Mouse (Mus musculus): Measurements from ENCODE around the gene Mcm5. TPM values are rescaled to one million over a fixed set of nuclear protein-coding genes. Genes with fewer than 3 reads are reported as not detected.

Mcm5 gene
- polyA plus RNA-seq, 1 experiment from 2014 or later, result 103 TPM

DNA sequence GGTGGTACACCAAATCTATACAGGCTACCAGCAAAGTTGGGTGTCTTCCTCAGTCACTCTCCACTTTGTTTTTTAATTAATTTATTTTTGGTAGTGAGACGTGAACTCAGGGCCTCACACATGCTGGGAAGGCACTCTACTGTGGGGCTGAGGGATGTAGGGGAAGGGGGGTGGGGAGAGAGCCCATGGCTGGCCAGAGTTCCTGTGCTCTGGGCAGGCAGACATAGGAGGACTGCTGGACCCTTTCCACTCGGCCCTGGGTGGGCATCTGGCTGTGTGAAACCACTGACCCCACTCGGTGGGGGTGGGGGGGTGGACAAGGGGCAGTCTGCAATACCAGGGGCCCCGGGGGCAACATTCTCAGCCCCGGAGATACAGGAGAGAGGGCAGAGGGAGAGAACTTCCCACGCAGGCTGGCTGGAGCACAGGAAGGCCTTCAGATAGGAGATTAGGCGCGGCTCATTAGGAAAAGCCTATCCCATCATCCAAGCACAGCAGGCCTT, 5.9 kb upstream of the Mcm5 start:
- Histone ChIP-seq H3K27me3 (replicated peaks) (no peaks in the 10 kb centered on the region), H3K36me3 (peaks cover 17% of the 10 kb centered on the region), H3K9ac (no peak overlapping the region), H3K27ac (ENCODE audit: poor library complexity, severe bottlenecking) (peak overlapping the region; percentile 53; the same call in 1 of the 2 replicates), H3K4me2 (no peak overlapping the region), H3K9me3 (replicated peaks) (no peaks in the 10 kb centered on the region), H3K4me1 (replicated peaks) (peaks cover 11% of the 10 kb centered on the region), H3K4me3 (no peak overlapping the region)
- WGBS, result 32% methylated on average over 8 of the region's 8 CpGs
- 0 out of 2 replicates have a peak, but pooled peaks have one; percentile 60 for ATAC-seq (ENCODE audit: insufficient number of reproducible peaks, low FRiP score)

GRCm38 (mm10) chr8:75108527-75109235, 688 bp upstream of the Mcm5 start:
- Histone ChIP-seq H3K4me3 (peak overlapping the region; percentile 92), H3K9me3 (replicated peaks) (no peaks in the 10 kb centered on the region), H3K4me1 (replicated peaks) (peaks cover 29% of the 10 kb centered on the region), H3K36me3 (peaks cover 29% of the 10 kb centered on the region), H3K4me2 (peak overlapping the region; percentile 88), H3K27ac (ENCODE audit: poor library complexity, severe bottlenecking) (peak overlapping the region; percentile 88), H3K27me3 (replicated peaks) (no peaks in the 10 kb centered on the region), H3K9ac (peak overlapping the region; percentile 93)
- WGBS, result 2% methylated on average over 9 of the region's 9 CpGs
- peak; percentile 74 for ATAC-seq (ENCODE audit: insufficient number of reproducible peaks, low FRiP score)

DNA sequence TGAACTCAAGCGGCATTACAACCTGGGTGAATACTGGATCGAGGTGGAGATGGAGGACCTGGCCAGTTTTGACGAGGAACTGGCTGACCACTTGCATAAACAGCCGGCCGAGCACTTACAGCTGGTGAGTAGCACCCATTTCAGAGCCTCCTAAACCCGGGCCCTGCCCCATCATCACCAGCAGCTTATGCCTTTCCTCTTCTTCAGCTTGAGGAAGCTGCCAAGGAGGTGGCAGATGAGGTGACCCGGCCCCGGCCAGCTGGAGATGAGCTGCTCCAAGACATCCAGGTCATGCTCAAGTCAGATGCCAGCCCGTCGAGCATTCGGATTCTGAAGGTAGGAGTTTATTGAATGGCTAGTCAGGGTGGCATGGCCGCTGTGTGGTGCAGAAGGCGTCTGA, 724 bp downstream of the Mcm5 start:
- Histone ChIP-seq H3K9me3 (replicated peaks) (no peaks in the 10 kb centered on the region), H3K4me1 (replicated peaks) (peaks cover 23% of the 10 kb centered on the region), H3K27ac (ENCODE audit: poor library complexity, severe bottlenecking) (no peak overlapping the region), H3K4me3 (peak overlapping the region; percentile 92), H3K36me3 (peaks cover 44% of the 10 kb centered on the region), H3K4me2 (peak overlapping the region; percentile 88), H3K27me3 (replicated peaks) (no peaks in the 10 kb centered on the region), H3K9ac (peak overlapping the region; percentile 81)
- 14% methylated on average over 13 of the region's 13 CpGs for WGBS
- ATAC-seq (ENCODE audit: insufficient number of reproducible peaks, low FRiP score), result no peak

DNA sequence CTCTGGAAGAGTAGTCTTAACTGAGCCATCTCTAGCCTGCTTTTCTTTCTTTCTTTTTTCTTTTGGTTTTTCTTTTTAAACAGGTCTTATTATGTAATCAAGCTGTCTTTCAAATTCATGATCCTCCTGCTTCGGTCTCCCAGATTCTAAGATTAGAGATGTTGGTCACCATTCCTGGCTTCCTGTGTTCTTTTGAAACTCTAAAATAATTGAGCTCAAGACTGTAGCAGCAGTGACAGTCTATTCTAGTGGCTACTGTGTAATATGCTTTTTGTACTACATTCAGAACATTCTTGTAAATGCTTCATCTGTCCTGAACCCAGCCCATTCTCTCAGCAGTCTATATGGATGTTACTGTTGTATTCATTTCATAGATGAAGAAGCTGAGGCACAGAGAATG, 9.1 kb downstream of the Mcm5 start:
- no peak for ATAC-seq (ENCODE audit: insufficient number of reproducible peaks, low FRiP score)
- WGBS, result 97% methylated on average over 1 of the region's 1 CpGs

GRCm38 (mm10) chr8:75119287-75119686, 9.9 kb downstream of the Mcm5 start:
- 96% methylated on average over 2 of the region's 2 CpGs for WGBS
- no peaks in the 10 kb centered on the region for H3K27me3 ChIP-seq (replicated peaks)
- ATAC-seq (ENCODE audit: insufficient number of reproducible peaks, low FRiP score), result no peak
- peaks cover 97% of the 10 kb centered on the region for H3K36me3 ChIP-seq
- no peaks in the 10 kb centered on the region for H3K4me1 ChIP-seq (replicated peaks)
- no peak overlapping the region for H3K4me3 ChIP-seq
- no peak overlapping the region for H3K9ac ChIP-seq
- no peak overlapping the region for H3K27ac ChIP-seq (ENCODE audit: poor library complexity, severe bottlenecking)
- H3K4me2 ChIP-seq, result no peak overlapping the region
- H3K9me3 ChIP-seq (replicated peaks), result no peaks in the 10 kb centered on the region

More for the DNA sequence above, 9.1 kb downstream of the Mcm5 start:
- Histone ChIP-seq H3K9ac (no peak overlapping the region), H3K27me3 (replicated peaks) (no peaks in the 10 kb centered on the region), H3K4me3 (no peak overlapping the region), H3K9me3 (replicated peaks) (no peaks in the 10 kb centered on the region), H3K4me2 (no peak overlapping the region), H3K36me3 (peaks cover 98% of the 10 kb centered on the region), H3K27ac (ENCODE audit: poor library complexity, severe bottlenecking) (no peak overlapping the region), H3K4me1 (replicated peaks) (no peaks in the 10 kb centered on the region)

- WGBS, result 98% methylated on average over 2 of the region's 2 CpGs
- Histone ChIP-seq H3K4me2 (no peak overlapping the region), H3K9me3 (replicated peaks) (no peaks in the 10 kb centered on the region), H3K4me1 (replicated peaks) (no peaks in the 10 kb centered on the region), H3K27me3 (replicated peaks) (no peaks in the 10 kb centered on the region), H3K4me3 (no peak overlapping the region), H3K27ac (ENCODE audit: poor library complexity, severe bottlenecking) (no peak overlapping the region), H3K36me3 (peaks cover 97% of the 10 kb centered on the region), H3K9ac (no peak overlapping the region)
- no peak for ATAC-seq (ENCODE audit: insufficient number of reproducible peaks, low FRiP score)
Observed at GRCm38 (mm10) chr8:75119747-75120146, 10.4 kb downstream of the Mcm5 start.

DNA sequence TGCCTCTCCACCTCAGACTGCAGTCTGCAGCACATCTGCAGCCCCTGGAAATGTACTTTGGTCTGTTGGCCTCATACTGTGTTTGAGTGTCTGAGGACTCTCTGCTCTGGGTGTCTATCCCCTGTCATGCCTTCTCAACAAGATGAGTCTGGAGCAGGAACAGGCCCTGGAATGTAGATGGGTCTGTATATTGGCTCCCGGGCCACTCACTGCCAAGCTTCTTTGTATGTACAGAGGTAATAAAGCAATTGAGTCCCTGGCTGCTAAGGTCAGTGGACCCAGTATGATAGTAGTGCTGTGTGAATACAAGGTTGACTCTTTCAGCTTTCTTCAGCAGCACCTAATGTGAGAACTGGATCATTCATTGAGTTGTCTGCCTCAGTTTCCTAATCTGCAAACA, 18.0 kb downstream of the Mcm5 start:
- H3K27ac ChIP-seq (ENCODE audit: poor library complexity, severe bottlenecking), result no peak overlapping the region
- WGBS, result 69% methylated on average over 1 of the region's 1 CpGs
- no peaks in the 10 kb centered on the region for H3K9me3 ChIP-seq (replicated peaks)
- H3K4me2 ChIP-seq, result no peak overlapping the region
- no peak for ATAC-seq (ENCODE audit: insufficient number of reproducible peaks, low FRiP score)
- peaks cover 76% of the 10 kb centered on the region for H3K36me3 ChIP-seq
- no peaks in the 10 kb centered on the region for H3K27me3 ChIP-seq (replicated peaks)
- H3K9ac ChIP-seq, result no peak overlapping the region
- H3K4me3 ChIP-seq, result no peak overlapping the region
- no peaks in the 10 kb centered on the region for H3K4me1 ChIP-seq (replicated peaks)

DNA sequence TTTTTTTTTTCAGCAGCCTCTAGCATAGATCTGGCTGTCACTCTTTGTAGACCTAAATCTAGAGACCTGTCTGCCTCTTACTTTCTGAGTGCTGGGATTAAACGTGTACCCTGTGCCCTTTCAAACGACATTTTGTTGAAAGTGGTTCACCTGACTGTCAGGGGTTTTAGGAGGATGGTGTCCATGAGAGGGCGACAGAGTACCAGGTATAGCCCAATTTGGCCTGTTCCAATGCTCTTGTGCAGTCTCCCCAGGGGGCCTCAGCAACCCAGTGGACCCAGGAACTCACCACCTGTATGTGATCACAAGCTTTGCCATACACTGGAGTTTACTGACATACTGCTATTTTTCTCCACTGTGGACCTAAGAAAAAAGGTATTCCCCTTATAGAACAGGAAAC, 23.1 kb downstream of the Mcm5 start:
- WGBS, result 14% methylated on average over 3 of the region's 3 CpGs
- Histone ChIP-seq H3K27me3 (replicated peaks) (no peaks in the 10 kb centered on the region), H3K9ac (no peak overlapping the region), H3K27ac (ENCODE audit: poor library complexity, severe bottlenecking) (no peak overlapping the region), H3K4me3 (no peak overlapping the region), H3K9me3 (replicated peaks) (no peaks in the 10 kb centered on the region), H3K4me1 (replicated peaks) (peaks cover 19% of the 10 kb centered on the region), H3K36me3 (peaks cover 26% of the 10 kb centered on the region), H3K4me2 (no peak overlapping the region)
- no peak for ATAC-seq (ENCODE audit: insufficient number of reproducible peaks, low FRiP score)

DNA sequence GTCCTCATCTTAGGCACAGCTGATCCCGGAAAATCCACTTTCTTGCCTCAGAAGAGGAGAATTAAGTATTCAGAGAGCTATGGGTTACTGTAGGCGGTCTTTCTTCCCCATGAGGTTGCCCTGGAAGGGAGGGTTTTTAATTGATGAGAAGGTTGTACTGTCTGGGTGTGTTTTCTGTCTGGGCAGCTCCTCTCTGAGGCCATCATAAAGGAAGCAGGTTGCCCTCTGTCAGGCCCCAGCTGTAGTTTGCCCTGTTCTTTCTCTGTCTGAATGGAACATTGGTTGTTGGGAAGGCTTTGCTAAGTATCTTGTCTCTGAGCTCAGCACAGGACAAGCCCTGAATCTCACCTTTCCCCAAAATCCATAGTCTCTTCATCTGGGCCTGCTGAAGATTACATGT, 24.0 kb downstream of the Mcm5 start:
- H3K4me2 ChIP-seq, result no peak overlapping the region
- ATAC-seq (ENCODE audit: insufficient number of reproducible peaks, low FRiP score), result no peak
- peaks cover 21% of the 10 kb centered on the region for H3K36me3 ChIP-seq
- H3K27ac ChIP-seq (ENCODE audit: poor library complexity, severe bottlenecking), result no peak overlapping the region
- WGBS, result 82% methylated on average over 2 of the region's 2 CpGs
- no peak overlapping the region for H3K4me3 ChIP-seq
- peaks cover 19% of the 10 kb centered on the region for H3K4me1 ChIP-seq (replicated peaks)
- H3K9ac ChIP-seq, result no peak overlapping the region
- H3K27me3 ChIP-seq (replicated peaks), result no peaks in the 10 kb centered on the region
- H3K9me3 ChIP-seq (replicated peaks), result no peaks in the 10 kb centered on the region

- no peak overlapping the region for H3K9ac ChIP-seq
- peaks cover 7% of the 10 kb centered on the region for H3K36me3 ChIP-seq
- no peak overlapping the region for H3K4me2 ChIP-seq
- no peaks in the 10 kb centered on the region for H3K27me3 ChIP-seq (replicated peaks)
- H3K4me1 ChIP-seq (replicated peaks), result peaks cover 19% of the 10 kb centered on the region
- no peak overlapping the region for H3K4me3 ChIP-seq
- peak; percentile 52; the same call in 1 of the 2 replicates for ATAC-seq (ENCODE audit: insufficient number of reproducible peaks, low FRiP score)
- H3K27ac ChIP-seq (ENCODE audit: poor library complexity, severe bottlenecking), result peak overlapping the region; percentile 24; the same call in 1 of the 2 replicates
- WGBS, result 37% methylated on average over 2 of the region's 2 CpGs
- no peaks in the 10 kb centered on the region for H3K9me3 ChIP-seq (replicated peaks)
Observed at GRCm38 (mm10) chr8:75134603-75135391, 25.4 kb downstream of the Mcm5 start.

GRCm38 (mm10) chr8:75135756-75136155, 26.4 kb downstream of the Mcm5 start:
- Histone ChIP-seq H3K4me2 (no peak overlapping the region), H3K4me3 (no peak overlapping the region), H3K9me3 (replicated peaks) (no peaks in the 10 kb centered on the region), H3K9ac (no peak overlapping the region), H3K27ac (ENCODE audit: poor library complexity, severe bottlenecking) (no peak overlapping the region), H3K36me3 (no peaks in the 10 kb centered on the region), H3K27me3 (replicated peaks) (no peaks in the 10 kb centered on the region), H3K4me1 (replicated peaks) (peaks cover 19% of the 10 kb centered on the region)
- no peak for ATAC-seq (ENCODE audit: insufficient number of reproducible peaks, low FRiP score)
- WGBS, result 11% methylated on average over 1 of the region's 1 CpGs

Data from heart, embryonic 12.5 days (tissue).